Mouse (Mus musculus): ENCODE data around the gene Hykk. TPM values are rescaled to one million over a fixed set of nuclear protein-coding genes. Genes with fewer than 3 reads are reported as not detected.

Hykk gene
- polyA plus RNA-seq, 1 experiment from 2014 or later = 3.1 TPM

Other genes starting within 250 kb of the Hykk start
- gene Dnaja4, start 218.4 kb upstream of the Hykk start, polyA plus RNA-seq (2014; fragmentation: Nextera tagmentation; extraction: Ambion mirVana) = 29.0 and 30.1 TPM in 2 replicates
- 103 and 105 TPM in 2 replicates for gene Wdr61, start 182.8 kb upstream of the Hykk start, polyA plus RNA-seq (2014; fragmentation: Nextera tagmentation; extraction: Ambion mirVana)
- gene Crabp1, start 152.5 kb upstream of the Hykk start, polyA plus RNA-seq (2014; fragmentation: Nextera tagmentation; extraction: Ambion mirVana) = 7.0 and 13.8 TPM in 2 replicates
- 28.4 and 31.0 TPM in 2 replicates for gene Ireb2, start 53.5 kb upstream of the Hykk start, polyA plus RNA-seq (2014; fragmentation: Nextera tagmentation; extraction: Ambion mirVana)
- gene Psma4, start 33.5 kb downstream of the Hykk start, polyA plus RNA-seq (2014; fragmentation: Nextera tagmentation; extraction: Ambion mirVana) = 224 and 239 TPM in 2 replicates
- 1.2 and 1.3 TPM in 2 replicates for gene AY074887, start 33.7 kb downstream of the Hykk start, polyA plus RNA-seq (2014; fragmentation: Nextera tagmentation; extraction: Ambion mirVana)
- 0.16 and 0.27 TPM in 2 replicates for gene Chrna5, start 63.6 kb downstream of the Hykk start, polyA plus RNA-seq (2014; fragmentation: Nextera tagmentation; extraction: Ambion mirVana)
- 0.05 and 0.66 TPM in 2 replicates for gene Chrna3, start 109.3 kb downstream of the Hykk start, polyA plus RNA-seq (2014; fragmentation: Nextera tagmentation; extraction: Ambion mirVana)
- 0.32 and 0.68 TPM in 2 replicates for gene Chrnb4, start 131.5 kb downstream of the Hykk start, polyA plus RNA-seq (2014; fragmentation: Nextera tagmentation; extraction: Ambion mirVana)
- gene Ube2q2, start 231.6 kb downstream of the Hykk start, polyA plus RNA-seq (2014; fragmentation: Nextera tagmentation; extraction: Ambion mirVana) = 33.5 and 36.3 TPM in 2 replicates

All from heart, embryonic 14.5 days (tissue).